Mouse (Mus musculus) C2C12 (cell line): ENCODE measurements at regions not wholly inside any gene's neighbourhood (a gene's known extent, or its start where the extent isn't known, plus 50 kb on each side); places are given as distances from the start of the nearest gene placed in this dataset.

Experiments used
- CTCF ChIP-seq: IDR thresholded peaks from one replicate; pipeline ENCODE4 v1.5.1; 2011; ENCODE audit not compliant: control insufficient read depth, insufficient read depth, insufficient read length
- MAX ChIP-seq: IDR thresholded peaks from one replicate; pipeline ENCODE4 v1.6.1; 2011; ENCODE audit warnings: mild to moderate bottlenecking, control low read depth
- MYOG ChIP-seq: IDR thresholded peaks from one replicate; pipeline ENCODE4 v1.6.1; 2011; ENCODE audit not compliant: control insufficient read depth, insufficient read length; ENCODE audit errors: extremely low read depth

GRCm38 (mm10) chr11:22608945-22609344 lies 97.1 kb downstream of the Tmem17 start:
- TF ChIP-seq MAX = no peak
- TF ChIP-seq CTCF = no peak
- TF ChIP-seq MYOG = no peak
